Mouse (Mus musculus) heart, postnatal 0 days (tissue): ENCODE measurements at regions not wholly inside any gene's neighbourhood (a gene's known extent, or its start where the extent isn't known, plus 50 kb on each side); places are given as distances from the start of the nearest gene placed in this dataset.

Experiments used
- ATAC-seq: fragments of 200-750 bp; cut with Nextera tagmentation; 2 replicates; pipeline ENCODE4 v1.8.0; 2017; ENCODE audit warnings: low read depth, moderate number of reproducible peaks, moderate library complexity; ENCODE audit not compliant: insufficient read depth
- DNase-seq: peaks from one replicate; pipeline ENCODE4 v3.0.0-alpha.2; 2016; ENCODE audit warnings: low spot score
- H3K27ac ChIP-seq: fragments of 300-500 bp; sonication (generic); 2 replicates; pipeline ENCODE4 v1.5.1; 2014; ENCODE audit warnings: low read depth, mild to moderate bottlenecking
- H3K27me3 ChIP-seq: fragments of 300-500 bp; sonication (generic); 2 replicates; pipeline ENCODE4 v1.6.1; 2014; ENCODE audit warnings: low read length, mixed read lengths; ENCODE audit not compliant: control insufficient read depth, insufficient read depth
- H3K36me3 ChIP-seq: fragments of 300-500 bp; sonication (generic); replicated peaks from 2 replicates; pipeline ENCODE4 v1.6.1; 2014; ENCODE audit warnings: low read length, mixed read lengths; ENCODE audit not compliant: control insufficient read depth, insufficient read depth
- H3K4me1 ChIP-seq: fragments of 300-500 bp; sonication (generic); 2 replicates; pipeline ENCODE4 v1.6.1; 2014; ENCODE audit warnings: antibody characterized with exemption; ENCODE audit not compliant: control insufficient read depth, insufficient read depth
- H3K4me2 ChIP-seq: fragments of 300-500 bp; sonication (generic); 2 replicates; pipeline ENCODE4 v1.6.1; 2014; ENCODE audit warnings: low read depth, mild to moderate bottlenecking, low read length, moderate library complexity
- H3K4me3 ChIP-seq: fragments of 300-500 bp; sonication (generic); 2 replicates; pipeline ENCODE4 v1.5.1; 2014; ENCODE audit warnings: low read depth, low read length
- H3K9ac ChIP-seq: fragments of 300-500 bp; sonication (generic); replicated peaks from 2 replicates; pipeline ENCODE4 v1.6.1; 2014; ENCODE audit warnings: low read depth, low read length, mixed read lengths
- H3K9me3 ChIP-seq: fragments of 300-500 bp; sonication (generic); replicated peaks from 2 replicates; pipeline ENCODE4 v1.6.1; 2016; ENCODE audit warnings: low read length; ENCODE audit not compliant: control insufficient read depth
- CTCF ChIP-seq: IDR thresholded peaks from 2 replicates; pipeline ENCODE4 v1.5.1; 2016; ENCODE audit warnings: antibody characterized with exemption, control low read depth, low read depth
- EP300 ChIP-seq: IDR thresholded peaks from 2 replicates; pipeline ENCODE4 v1.6.1; 2016; ENCODE audit warnings: antibody characterized with exemption, low read depth
- WGBS: fragments of 180-500 bp; shearing (Covaris S2); extraction: QIAGEN DNeasy Blood & Tissue Kit; methylation state at CpG from one replicate; pipeline ENCODE4 v1.1.7; 2014; 5-methylcytosine and 5-hydroxymethylcytosine counted together

GRCm38 (mm10) chr14:9467690-9468458, 801.8 kb upstream of the 4930452B06Rik start:
- H3K9me3 ChIP-seq, result no peaks in the 10 kb centered on the region
- DNase-seq (no peak), ATAC-seq (no peak)
- H3K9ac ChIP-seq, result no peak overlapping the region
- no peak for TF ChIP-seq CTCF
- TF ChIP-seq EP300, result no peak
- H3K27me3 ChIP-seq, result no peaks in the 10 kb centered on the region
- no peaks in the 10 kb centered on the region for H3K4me1 ChIP-seq
- H3K36me3 ChIP-seq, result no peaks in the 10 kb centered on the region
- H3K4me3 ChIP-seq, result no peak overlapping the region
- WGBS, result 54% methylated on average over 7 of the region's 7 CpGs
- H3K4me2 ChIP-seq, result no peak overlapping the region
- H3K27ac ChIP-seq, result no peak overlapping the region

- Histone ChIP-seq H3K9me3 (no peaks in the 10 kb centered on the region), H3K36me3 (no peaks in the 10 kb centered on the region), H3K27ac (no peak overlapping the region), H3K27me3 (no peaks in the 10 kb centered on the region), H3K4me2 (no peak overlapping the region), H3K4me1 (no peaks in the 10 kb centered on the region), H3K9ac (no peak overlapping the region), H3K4me3 (no peak overlapping the region)
- 83% methylated on average over 3 of the region's 3 CpGs for WGBS
- ATAC-seq (no peak), DNase-seq (no peak)
- TF ChIP-seq CTCF (no peak), EP300 (no peak)
Observed at GRCm38 (mm10) chr14:9460006-9460405, 794.0 kb upstream of the 4930452B06Rik start.

DNA sequence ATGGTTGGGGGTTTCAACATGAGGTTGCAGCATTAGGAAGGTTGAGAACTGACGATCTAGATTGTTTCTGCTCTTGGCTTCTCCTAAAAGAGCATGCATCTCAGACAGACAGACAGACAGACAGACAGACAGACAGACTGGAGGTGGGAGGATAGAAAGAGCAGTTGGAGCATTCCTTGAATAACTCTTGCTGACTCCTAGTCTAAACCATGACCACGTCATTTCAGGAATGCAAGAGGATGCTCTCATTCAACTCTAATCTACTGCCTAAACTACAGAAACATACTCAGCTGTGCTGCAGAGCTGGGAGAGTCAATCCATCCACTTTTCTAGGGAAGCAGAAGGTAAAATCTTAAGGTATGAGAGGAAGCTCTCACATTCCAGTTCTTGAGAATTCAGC, 792.8 kb upstream of the 4930452B06Rik start:
- no peak overlapping the region for H3K9ac ChIP-seq
- H3K9me3 ChIP-seq, result no peaks in the 10 kb centered on the region
- WGBS, result 32% methylated on average over 2 of the region's 2 CpGs
- DNase-seq (no peak), ATAC-seq (no peak)
- no peaks in the 10 kb centered on the region for H3K4me1 ChIP-seq
- H3K4me2 ChIP-seq, result no peak overlapping the region
- no peaks in the 10 kb centered on the region for H3K36me3 ChIP-seq
- H3K27ac ChIP-seq, result no peak overlapping the region
- H3K27me3 ChIP-seq, result no peaks in the 10 kb centered on the region
- H3K4me3 ChIP-seq, result no peak overlapping the region
- TF ChIP-seq CTCF, result no peak
- no peak for TF ChIP-seq EP300

DNA sequence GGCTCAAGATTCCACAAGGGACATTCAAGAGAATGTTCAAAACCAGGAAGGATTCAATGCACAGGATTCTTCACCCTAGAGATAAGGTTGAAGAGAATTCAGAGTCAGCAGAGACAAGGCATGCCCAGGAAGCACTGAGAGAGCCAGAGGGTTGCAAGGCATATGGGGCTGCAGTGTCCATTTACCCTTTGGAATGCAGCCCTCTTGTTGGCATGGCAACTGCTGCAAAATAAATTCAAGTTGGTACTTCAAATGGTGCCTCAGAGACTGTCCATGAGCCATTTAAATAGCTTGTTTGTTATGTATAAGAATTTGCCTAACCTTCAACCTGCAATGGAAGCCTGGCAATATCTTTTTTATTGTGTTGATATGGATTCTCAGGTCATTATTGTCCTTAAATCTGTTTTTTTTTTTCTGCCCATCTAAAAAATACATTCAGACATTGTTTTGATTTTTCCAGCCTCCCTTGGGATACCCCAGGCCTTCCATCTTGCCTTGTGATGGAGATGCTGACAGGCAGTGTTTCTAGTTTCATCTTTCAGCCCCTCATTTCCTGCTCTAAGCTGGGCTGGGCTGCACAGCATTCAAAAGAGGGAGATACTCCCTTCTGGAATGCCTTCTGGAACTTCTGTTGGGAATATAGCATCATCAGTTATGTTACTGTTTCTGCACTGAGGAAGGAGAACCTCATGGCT, 791.9 kb upstream of the 4930452B06Rik start:
- H3K27ac ChIP-seq, result no peak overlapping the region
- H3K4me1 ChIP-seq, result no peaks in the 10 kb centered on the region
- H3K4me2 ChIP-seq, result no peak overlapping the region
- H3K9ac ChIP-seq, result no peak overlapping the region
- TF ChIP-seq EP300, result no peak
- no peaks in the 10 kb centered on the region for H3K36me3 ChIP-seq
- ATAC-seq (no peak), DNase-seq (no peak)
- no peak overlapping the region for H3K4me3 ChIP-seq
- H3K9me3 ChIP-seq, result no peaks in the 10 kb centered on the region
- H3K27me3 ChIP-seq, result no peaks in the 10 kb centered on the region

- Histone ChIP-seq H3K4me1 (no peaks in the 10 kb centered on the region), H3K4me2 (no peak overlapping the region), H3K9me3 (no peaks in the 10 kb centered on the region), H3K27me3 (no peaks in the 10 kb centered on the region), H3K4me3 (no peak overlapping the region), H3K9ac (no peak overlapping the region), H3K36me3 (no peaks in the 10 kb centered on the region), H3K27ac (no peak overlapping the region)
- ATAC-seq (no peak), DNase-seq (no peak)
- TF ChIP-seq EP300 (no peak), CTCF (no peak)
- 82% methylated on average over 5 of the region's 5 CpGs for WGBS
Observed at GRCm38 (mm10) chr14:9455986-9456385, 789.9 kb upstream of the 4930452B06Rik start.
